Mouse (Mus musculus) embryonic facial prominence, embryonic 11.5 days (tissue): ENCODE data around the gene Gm10031. TPM values are rescaled to one million over a fixed set of nuclear protein-coding genes. Genes with fewer than 3 reads are reported as not detected.
A peak's percentile ranks its signal among the peaks of the same experiment; 100 is the strongest.
"Not testable (repeated sequence)": the region's sequence is repeated elsewhere in the genome, so short reads cannot be mapped to it uniquely, and the experiment has no call there.

Source experiments
- ATAC-seq: fragments of 200-750 bp; cut with Nextera tagmentation; replicated peaks from 2 replicates; pipeline ENCODE4 v1.8.0; 2017; ENCODE audit warnings: low read depth; ENCODE audit not compliant: insufficient number of reproducible peaks, low FRiP score, low TSS enrichment
- DNase-seq: peaks from one replicate; pipeline ENCODE4 v3.0.0-alpha.2; 2015; ENCODE audit warnings: low spot score
- H3K27ac ChIP-seq: fragments of 300-500 bp; sonication (generic); replicated peaks from 2 replicates; pipeline ENCODE4 v1.5.1; 2014; ENCODE audit warnings: mild to moderate bottlenecking, low read depth, low read length, control low read depth
- H3K27me3 ChIP-seq: fragments of 300-500 bp; sonication (generic); 2 replicates; pipeline ENCODE4 v1.6.1; 2014; ENCODE audit warnings: mild to moderate bottlenecking, low read length, moderate library complexity, mixed read lengths; ENCODE audit not compliant: control insufficient read depth, insufficient read depth
- H3K36me3 ChIP-seq: fragments of 300-500 bp; sonication (generic); replicated peaks from 2 replicates; pipeline ENCODE4 v1.6.1; 2014; ENCODE audit warnings: low read depth, mild to moderate bottlenecking, low read length, moderate library complexity, mixed read lengths; ENCODE audit not compliant: control insufficient read depth, insufficient read depth
- H3K4me1 ChIP-seq: fragments of 300-500 bp; sonication (generic); 2 replicates; pipeline ENCODE4 v1.6.1; 2014; ENCODE audit warnings: low read length, mixed read lengths; ENCODE audit not compliant: control insufficient read depth, insufficient read depth
- H3K4me2 ChIP-seq: fragments of 300-500 bp; sonication (generic); 2 replicates; pipeline ENCODE4 v1.6.1; 2014; ENCODE audit warnings: low read depth, mild to moderate bottlenecking, control low read depth, low read length, moderate library complexity
- H3K4me3 ChIP-seq: fragments of 300-500 bp; sonication (generic); 2 replicates; pipeline ENCODE4 v1.5.1; 2014; ENCODE audit warnings: low read depth, low read length, control low read depth
- H3K9ac ChIP-seq: fragments of 300-500 bp; sonication (generic); replicated peaks from 2 replicates; pipeline ENCODE4 v1.6.1; 2014; ENCODE audit warnings: mild to moderate bottlenecking, control low read depth, low read length
- H3K9me3 ChIP-seq: fragments of 300-500 bp; sonication (generic); replicated peaks from 2 replicates; pipeline ENCODE4 v1.6.1; 2016; ENCODE audit warnings: mild to moderate bottlenecking, low read length, inconsistent platforms, mixed read lengths; ENCODE audit not compliant: control insufficient read depth
- WGBS: fragments of 180-500 bp; shearing (Covaris S2); extraction: QIAGEN DNeasy Blood & Tissue Kit; methylation state at CpG from one replicate; pipeline ENCODE4 v1.1.7; 2014; 5-methylcytosine and 5-hydroxymethylcytosine counted together
- polyA plus RNA-seq: library from polyadenylated mRNA; unstranded; fragments of >200 nt; fragmentation: Nextera tagmentation; extraction: Ambion mirVana; gene quantifications from 2 replicates; pipeline ENCODE4 v1.2.1, GENCODE M21; 2014

Gene Gm10031
- polyA plus RNA-seq, 1 experiment from 2014 or later: 0.32 TPM

- not testable (repeated sequence) for H3K27me3 ChIP-seq, H3K4me1 ChIP-seq, H3K9me3 ChIP-seq, H3K9ac ChIP-seq, ATAC-seq, H3K4me3 ChIP-seq, H3K27ac ChIP-seq, DNase-seq, H3K36me3 ChIP-seq, H3K4me2 ChIP-seq
- WGBS: 89% methylated on average over 16 of the region's 16 CpGs
These were observed 8.8 kb downstream of the Gm10031 start for GRCm38 (mm10) chr1:156532476-156533175.

DNA sequence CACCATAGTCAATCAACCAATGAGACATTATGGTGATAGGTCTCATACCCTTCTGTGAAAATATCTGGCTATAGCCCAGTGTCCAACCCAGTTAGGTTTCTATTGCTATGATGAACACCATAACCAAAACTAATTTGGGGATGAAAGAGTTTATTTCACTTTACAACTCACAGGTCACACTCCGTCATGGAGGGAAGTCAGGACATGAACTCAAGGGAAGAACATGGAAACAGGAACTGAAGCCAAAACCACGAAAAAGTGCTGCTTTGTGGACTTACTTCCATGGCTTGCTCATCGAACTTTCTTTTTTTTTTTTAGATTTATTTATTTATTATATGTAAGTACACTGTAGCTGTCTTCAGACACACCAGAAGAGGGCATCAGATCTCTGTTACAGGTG lies 9.7 kb downstream of the Gm10031 start:
- H3K4me2 ChIP-seq: no peak overlapping the region
- H3K4me3 ChIP-seq: no peak overlapping the region
- H3K9me3 ChIP-seq: no peaks in the 10 kb centered on the region
- ATAC-seq: no peak
- no peaks in the 10 kb centered on the region for H3K36me3 ChIP-seq
- H3K27ac ChIP-seq: no peak overlapping the region
- H3K27me3 ChIP-seq: no peaks in the 10 kb centered on the region
- H3K9ac ChIP-seq: no peak overlapping the region
- no peak for DNase-seq
- WGBS: 90% methylated on average over 3 of the region's 3 CpGs
- H3K4me1 ChIP-seq: no peaks in the 10 kb centered on the region

GRCm38 (mm10) chr1:156533911-156534310 lies 10.1 kb downstream of the Gm10031 start:
- Histone ChIP-seq H3K4me1 (no peaks in the 10 kb centered on the region), H3K9me3 (no peaks in the 10 kb centered on the region), H3K36me3 (no peaks in the 10 kb centered on the region), H3K9ac (no peak overlapping the region), H3K4me3 (no peak overlapping the region), H3K27me3 (no peaks in the 10 kb centered on the region), H3K4me2 (no peak overlapping the region), H3K27ac (no peak overlapping the region)
- 79% methylated on average over 4 of the region's 4 CpGs for WGBS
- ATAC-seq: no peak
- no peak for DNase-seq

DNA sequence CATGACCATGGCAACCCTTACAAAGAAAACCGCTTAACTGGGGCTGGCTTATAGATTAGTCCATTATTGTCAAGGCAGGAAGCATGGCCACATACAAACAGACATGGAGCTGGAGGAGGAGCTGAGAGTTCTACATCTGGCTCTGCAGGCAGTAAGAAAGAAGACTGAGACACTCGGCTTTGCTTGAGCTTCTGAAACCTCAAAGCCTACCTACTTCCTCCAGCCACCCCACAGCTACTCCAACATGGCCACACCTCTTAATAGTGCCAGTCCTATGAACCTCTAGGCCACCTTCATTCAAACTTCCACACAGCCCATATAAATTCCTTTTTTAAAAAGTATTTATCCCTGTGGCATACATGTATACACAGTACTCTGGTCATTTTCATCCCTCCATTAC lies 13.2 kb downstream of the Gm10031 start:
- no peaks in the 10 kb centered on the region for H3K27me3 ChIP-seq
- ATAC-seq (no peak), DNase-seq (no peak)
- H3K4me1 ChIP-seq: no peaks in the 10 kb centered on the region
- no peak overlapping the region for H3K27ac ChIP-seq
- H3K9ac ChIP-seq: no peak overlapping the region
- no peak overlapping the region for H3K4me2 ChIP-seq
- H3K4me3 ChIP-seq: no peak overlapping the region
- 70% methylated on average over 2 of the region's 2 CpGs for WGBS
- no peaks in the 10 kb centered on the region for H3K36me3 ChIP-seq
- no peaks in the 10 kb centered on the region for H3K9me3 ChIP-seq

- H3K4me3 ChIP-seq: no peak overlapping the region
- DNase-seq (no peak), ATAC-seq (no peak)
- no peaks in the 10 kb centered on the region for H3K9me3 ChIP-seq
- H3K27ac ChIP-seq: no peak overlapping the region
- H3K4me1 ChIP-seq: no peaks in the 10 kb centered on the region
- WGBS: 90% methylated on average over 6 of the region's 6 CpGs
- no peaks in the 10 kb centered on the region for H3K27me3 ChIP-seq
- H3K4me2 ChIP-seq: no peak overlapping the region
- H3K9ac ChIP-seq: no peak overlapping the region
- H3K36me3 ChIP-seq: no peaks in the 10 kb centered on the region
These were observed 13.9 kb downstream of the Gm10031 start for GRCm38 (mm10) chr1:156537701-156538100.

DNA sequence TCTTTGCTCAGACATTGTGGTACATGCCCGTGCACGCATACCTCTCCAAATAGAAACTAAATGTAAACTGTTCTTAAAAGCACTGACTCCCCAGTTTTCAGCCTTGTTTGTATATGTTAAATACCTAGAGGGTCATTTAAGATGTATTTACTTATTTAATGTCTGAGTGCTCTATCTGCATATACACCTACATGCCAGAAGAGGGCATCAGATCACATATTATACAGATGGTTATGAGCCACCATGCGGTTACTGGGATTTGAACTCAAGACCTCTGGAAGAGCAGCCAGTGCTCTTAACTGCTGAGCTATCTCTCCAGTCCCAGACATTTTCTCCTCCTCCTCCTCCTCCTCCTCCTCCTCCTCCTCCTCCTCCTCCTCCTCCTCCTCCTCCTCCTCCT lies 14.6 kb downstream of the Gm10031 start:
- H3K27me3 ChIP-seq: no peaks in the 10 kb centered on the region
- H3K4me3 ChIP-seq: no peak overlapping the region
- no peak overlapping the region for H3K9ac ChIP-seq
- no peaks in the 10 kb centered on the region for H3K36me3 ChIP-seq
- 70% methylated on average over 3 of the region's 3 CpGs for WGBS
- no peak for ATAC-seq
- H3K27ac ChIP-seq: no peak overlapping the region
- DNase-seq: no peak
- H3K9me3 ChIP-seq: no peaks in the 10 kb centered on the region
- no peaks in the 10 kb centered on the region for H3K4me1 ChIP-seq
- H3K4me2 ChIP-seq: no peak overlapping the region

GRCm38 (mm10) chr1:156539787-156540560 lies 16.2 kb downstream of the Gm10031 start:
- no peak overlapping the region for H3K4me2 ChIP-seq
- no peaks in the 10 kb centered on the region; the same call in 1 of the 2 replicates for H3K4me1 ChIP-seq
- no peaks in the 10 kb centered on the region for H3K36me3 ChIP-seq
- no peak overlapping the region for H3K27ac ChIP-seq
- no peak overlapping the region for H3K9ac ChIP-seq
- peak; percentile 41 for DNase-seq
- H3K9me3 ChIP-seq: no peaks in the 10 kb centered on the region
- no peak overlapping the region for H3K4me3 ChIP-seq
- no peak for ATAC-seq
- H3K27me3 ChIP-seq: no peaks in the 10 kb centered on the region
- 45% methylated on average over 4 of the region's 4 CpGs for WGBS

GRCm38 (mm10) chr1:156543999-156544398 lies 20.2 kb downstream of the Gm10031 start:
- Histone ChIP-seq H3K27me3 (no peaks in the 10 kb centered on the region), H3K36me3 (no peaks in the 10 kb centered on the region), H3K9ac (no peak overlapping the region), H3K9me3 (no peaks in the 10 kb centered on the region), H3K4me2 (no peak overlapping the region), H3K4me1 (no peaks in the 10 kb centered on the region; the same call in 1 of the 2 replicates), H3K4me3 (no peak overlapping the region), H3K27ac (no peak overlapping the region)
- no peak for ATAC-seq
- WGBS: 24% methylated on average over 12 of the region's 12 CpGs
- DNase-seq: no peak
